Mouse (Mus musculus): ENCODE data around the gene Irx4. TPM values are rescaled to one million over a fixed set of nuclear protein-coding genes. Genes with fewer than 3 reads are reported as not detected.

The Irx4 gene
- total and polyA plus RNA-seq, 2 experiments: not detected

DNA sequence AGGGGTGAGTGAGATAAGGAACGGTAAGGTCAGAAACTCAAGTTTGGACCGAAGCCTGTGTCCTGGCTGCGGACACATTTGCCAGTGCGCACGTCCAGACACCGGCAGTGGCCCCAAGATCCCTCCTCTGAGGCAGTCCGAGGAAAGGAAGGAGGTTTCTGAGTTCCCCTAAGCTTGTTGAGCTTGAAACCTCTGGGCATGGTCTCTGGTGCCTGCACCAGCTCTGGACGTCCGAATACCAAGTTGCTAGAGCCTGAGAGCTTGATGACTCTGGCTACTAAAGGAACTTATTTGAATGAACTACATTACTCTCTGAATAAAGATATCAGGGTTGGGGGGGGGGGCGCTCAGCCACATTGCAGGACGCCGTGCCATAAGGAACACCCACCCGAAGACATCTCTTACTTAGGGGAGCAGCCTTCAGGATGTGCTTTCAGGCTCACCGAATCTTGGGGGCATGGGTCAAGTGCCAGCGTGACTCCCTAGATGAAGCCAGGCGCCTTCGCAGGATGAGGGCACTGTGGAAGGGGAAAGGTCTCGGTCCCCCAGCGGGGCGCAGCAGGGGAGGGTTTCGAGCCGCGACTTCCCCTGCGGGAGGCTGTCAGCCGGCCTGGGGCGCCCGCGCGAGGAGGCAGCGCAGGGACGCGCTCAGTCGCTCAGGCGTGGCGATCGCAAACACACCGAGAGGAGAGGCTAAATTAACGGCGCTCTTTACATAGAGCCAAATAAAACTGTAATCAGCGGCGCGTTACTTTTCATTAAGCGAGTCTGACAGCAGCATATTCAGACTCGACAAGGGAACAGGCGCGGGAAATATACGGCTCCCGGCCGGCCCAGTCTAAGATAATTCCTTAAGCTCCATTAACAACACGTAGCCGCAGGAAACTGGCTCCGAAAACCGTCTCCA lies 11.3 kb downstream of the Irx4 start:
- H3K27me3 ChIP-seq (ENCODE audit: control insufficient read depth, insufficient read depth, low read length): peaks cover 8% of the 10 kb centered on the region; the same call in 1 of the 2 replicates
- WGBS: 1% methylated on average over 53 of the region's 53 CpGs
- no peak for DNase-seq (ENCODE audit: extremely low read depth, low read depth, low spot score)
- no peaks in the 10 kb centered on the region for H3K4me1 ChIP-seq (ENCODE audit: control insufficient read depth, insufficient read depth, low read length)
- no peaks in the 10 kb centered on the region for H3K36me3 ChIP-seq (ENCODE audit: control insufficient read depth, insufficient read depth, low read length)
- no peak overlapping the region for H3K9ac ChIP-seq (ENCODE audit: low read depth, low read length)
- no peak overlapping the region for H3K4me3 ChIP-seq (ENCODE audit: insufficient read depth, low read depth, low read length)
- H3K79me2 ChIP-seq (ENCODE audit: control insufficient read depth, insufficient read depth, low read length): no peaks in the 10 kb centered on the region
- H3K27ac ChIP-seq (replicated peaks; ENCODE audit: insufficient read depth, low read depth, low read length): no peak overlapping the region
- TF ChIP-seq POLR2A (IDR thresholded peaks at IDR 0.05; ENCODE audit: extremely low read depth, insufficient read depth, low read length) (no peak), CTCF (IDR thresholded peaks at IDR 0.05; ENCODE audit: low read depth, low read length) (no peak)

DNA sequence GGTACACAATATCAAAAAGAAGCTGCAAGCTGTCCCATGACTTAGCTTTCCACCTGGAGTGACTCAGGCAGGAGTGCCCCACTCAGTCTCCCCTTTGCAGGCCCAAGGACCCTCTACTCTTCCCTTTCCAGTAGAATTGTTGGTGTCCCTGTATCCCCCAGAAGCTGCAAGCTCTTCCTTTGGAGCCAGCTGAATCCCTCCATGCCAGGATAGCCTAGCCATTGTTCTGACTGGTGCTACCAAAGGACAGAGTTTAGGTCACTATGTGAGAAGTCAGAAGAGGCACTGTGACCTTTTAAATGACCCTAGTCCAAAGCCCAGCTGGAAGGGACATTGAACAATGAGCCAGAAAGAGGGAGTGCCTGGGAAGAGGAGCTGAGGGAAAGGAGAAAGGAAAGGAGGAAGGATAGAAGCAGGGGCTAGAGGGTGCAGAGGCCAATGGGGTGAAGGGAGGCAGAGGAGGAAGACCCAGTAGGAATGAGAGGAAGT lies 12.6 kb downstream of the Irx4 start:
- no peak overlapping the region for H3K27ac ChIP-seq (replicated peaks; ENCODE audit: insufficient read depth, low read depth, low read length)
- no peak overlapping the region for H3K4me3 ChIP-seq (ENCODE audit: insufficient read depth, low read depth, low read length)
- H3K9ac ChIP-seq (ENCODE audit: low read depth, low read length): no peak overlapping the region
- no peaks in the 10 kb centered on the region for H3K4me1 ChIP-seq (ENCODE audit: control insufficient read depth, insufficient read depth, low read length)
- no peaks in the 10 kb centered on the region for H3K36me3 ChIP-seq (ENCODE audit: control insufficient read depth, insufficient read depth, low read length)
- no peak for TF ChIP-seq POLR2A (IDR thresholded peaks at IDR 0.05; ENCODE audit: extremely low read depth, insufficient read depth, low read length)
- TF ChIP-seq CTCF (IDR thresholded peaks at IDR 0.05; ENCODE audit: low read depth, low read length): no peak
- H3K27me3 ChIP-seq (ENCODE audit: control insufficient read depth, insufficient read depth, low read length): peaks cover 5% of the 10 kb centered on the region; the same call in 1 of the 2 replicates
- peak; percentile 16 for DNase-seq (ENCODE audit: extremely low read depth, low read depth, low spot score)
- H3K79me2 ChIP-seq (ENCODE audit: control insufficient read depth, insufficient read depth, low read length): no peaks in the 10 kb centered on the region

DNA sequence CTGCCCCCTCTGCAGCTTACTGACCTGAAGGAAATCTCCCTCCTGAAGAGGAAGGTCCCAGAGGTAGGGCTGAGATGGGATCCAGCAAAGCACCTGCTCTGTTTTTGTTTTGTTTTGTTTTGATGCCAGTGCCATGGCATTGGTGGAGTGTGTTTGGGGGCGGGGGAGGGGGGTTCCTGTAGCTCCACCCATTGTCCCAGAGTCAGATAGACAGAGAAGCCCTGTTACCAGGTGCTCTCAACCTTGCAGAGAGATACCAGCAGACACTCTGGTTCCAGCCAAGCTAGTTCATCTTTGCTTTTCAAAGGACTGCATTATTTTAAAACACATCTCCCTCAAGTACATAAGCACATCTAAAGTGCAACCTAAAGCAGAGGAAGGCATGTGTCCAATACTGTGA lies 13.3 kb downstream of the Irx4 start:
- Histone ChIP-seq H3K4me1 (ENCODE audit: control insufficient read depth, insufficient read depth, low read length) (no peaks in the 10 kb centered on the region), H3K27me3 (ENCODE audit: control insufficient read depth, insufficient read depth, low read length) (peaks cover 5% of the 10 kb centered on the region; the same call in 1 of the 2 replicates), H3K9ac (ENCODE audit: low read depth, low read length) (no peak overlapping the region), H3K27ac (replicated peaks; ENCODE audit: insufficient read depth, low read depth, low read length) (no peak overlapping the region), H3K4me3 (ENCODE audit: insufficient read depth, low read depth, low read length) (no peak overlapping the region), H3K79me2 (ENCODE audit: control insufficient read depth, insufficient read depth, low read length) (no peaks in the 10 kb centered on the region), H3K36me3 (ENCODE audit: control insufficient read depth, insufficient read depth, low read length) (no peaks in the 10 kb centered on the region)
- WGBS: 20% methylated on average over 1 of the region's 1 CpGs
- TF ChIP-seq POLR2A (IDR thresholded peaks at IDR 0.05; ENCODE audit: extremely low read depth, insufficient read depth, low read length) (no peak), CTCF (IDR thresholded peaks at IDR 0.05; ENCODE audit: low read depth, low read length) (no peak)
- DNase-seq (ENCODE audit: extremely low read depth, low read depth, low spot score): no peak

DNA sequence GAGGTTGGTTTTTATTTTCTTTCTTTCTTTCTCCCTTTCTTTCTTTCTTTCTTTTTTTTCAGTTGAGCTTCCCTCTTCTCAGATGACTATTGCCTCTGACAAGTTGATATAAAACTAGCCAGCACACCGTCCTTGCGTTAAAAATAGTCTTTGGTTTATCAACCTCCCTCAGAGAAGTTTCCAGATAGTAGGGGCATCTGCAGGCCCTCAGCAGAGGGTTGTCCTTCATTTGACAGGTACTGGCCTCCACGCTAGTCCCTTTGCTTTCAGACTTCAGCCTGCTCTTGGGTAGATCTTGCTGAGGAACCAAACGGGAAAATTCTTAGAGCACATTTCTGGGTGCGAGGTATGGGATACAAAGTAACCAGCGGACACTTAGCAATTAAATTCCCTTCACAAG lies 17.1 kb downstream of the Irx4 start:
- Histone ChIP-seq H3K36me3 (ENCODE audit: control insufficient read depth, insufficient read depth, low read length) (no peaks in the 10 kb centered on the region), H3K27ac (replicated peaks; ENCODE audit: insufficient read depth, low read depth, low read length) (no peak overlapping the region), H3K27me3 (ENCODE audit: control insufficient read depth, insufficient read depth, low read length) (no peaks in the 10 kb centered on the region), H3K4me3 (ENCODE audit: insufficient read depth, low read depth, low read length) (no peak overlapping the region), H3K9ac (ENCODE audit: low read depth, low read length) (no peak overlapping the region), H3K4me1 (ENCODE audit: control insufficient read depth, insufficient read depth, low read length) (no peaks in the 10 kb centered on the region), H3K79me2 (ENCODE audit: control insufficient read depth, insufficient read depth, low read length) (no peaks in the 10 kb centered on the region)
- WGBS: 81% methylated on average over 6 of the region's 6 CpGs
- no peak for TF ChIP-seq POLR2A (IDR thresholded peaks at IDR 0.05; ENCODE audit: extremely low read depth, insufficient read depth, low read length)
- no peak for TF ChIP-seq CTCF (IDR thresholded peaks at IDR 0.05; ENCODE audit: low read depth, low read length)
- DNase-seq (ENCODE audit: extremely low read depth, low read depth, low spot score): no peak

DNA sequence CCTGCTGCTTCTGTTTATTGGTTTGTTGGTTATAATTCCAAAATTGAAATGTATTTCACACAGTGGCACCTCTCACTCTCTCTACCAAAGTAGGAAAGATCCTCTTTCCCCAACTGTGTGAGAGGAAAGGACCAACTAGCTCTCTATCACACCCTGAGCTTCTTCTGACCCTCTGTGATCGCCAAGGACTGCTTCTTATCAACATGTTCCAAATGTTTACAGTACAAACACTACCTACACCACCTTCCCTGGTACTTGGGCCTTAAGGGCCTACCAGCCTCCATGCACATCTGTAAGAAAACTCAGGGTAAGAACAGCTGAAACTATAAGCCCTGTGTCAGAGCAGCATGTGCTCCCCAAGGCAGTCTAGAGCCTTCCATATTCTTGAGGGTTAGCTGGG lies 17.5 kb downstream of the Irx4 start:
- TF ChIP-seq POLR2A (IDR thresholded peaks at IDR 0.05; ENCODE audit: extremely low read depth, insufficient read depth, low read length) (no peak), CTCF (IDR thresholded peaks at IDR 0.05; ENCODE audit: low read depth, low read length) (no peak)
- no peaks in the 10 kb centered on the region for H3K36me3 ChIP-seq (ENCODE audit: control insufficient read depth, insufficient read depth, low read length)
- H3K79me2 ChIP-seq (ENCODE audit: control insufficient read depth, insufficient read depth, low read length): no peaks in the 10 kb centered on the region
- no peaks in the 10 kb centered on the region for H3K27me3 ChIP-seq (ENCODE audit: control insufficient read depth, insufficient read depth, low read length)
- H3K9ac ChIP-seq (ENCODE audit: low read depth, low read length): no peak overlapping the region
- no peaks in the 10 kb centered on the region for H3K4me1 ChIP-seq (ENCODE audit: control insufficient read depth, insufficient read depth, low read length)
- no peak overlapping the region for H3K27ac ChIP-seq (replicated peaks; ENCODE audit: insufficient read depth, low read depth, low read length)
- H3K4me3 ChIP-seq (ENCODE audit: insufficient read depth, low read depth, low read length): no peak overlapping the region
- WGBS: 13% methylated on average over 1 of the region's 1 CpGs
- DNase-seq (ENCODE audit: extremely low read depth, low read depth, low spot score): no peak

DNA sequence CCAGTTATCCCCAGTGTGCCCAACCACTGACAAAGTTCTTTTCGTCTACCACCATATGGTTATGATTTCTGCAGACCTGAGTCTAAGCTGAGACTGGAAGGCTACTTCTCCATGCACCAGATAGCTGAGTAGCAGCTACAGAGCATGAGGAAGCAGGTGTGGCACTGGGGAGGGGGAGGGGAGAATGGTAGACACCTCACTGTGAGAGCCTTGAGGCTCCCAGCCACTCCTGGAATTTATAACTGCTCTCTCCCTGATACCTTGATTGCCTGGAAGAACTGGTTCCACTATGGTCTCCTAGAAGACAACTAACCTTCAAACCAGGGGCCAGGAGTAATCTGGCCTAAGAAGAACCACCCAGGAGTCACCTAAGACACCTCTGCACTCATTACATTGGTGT lies 18.9 kb downstream of the Irx4 start:
- WGBS: 89% methylated on average over 1 of the region's 1 CpGs
- no peak for DNase-seq (ENCODE audit: extremely low read depth, low read depth, low spot score)
- TF ChIP-seq POLR2A (IDR thresholded peaks at IDR 0.05; ENCODE audit: extremely low read depth, insufficient read depth, low read length) (no peak), CTCF (IDR thresholded peaks at IDR 0.05; ENCODE audit: low read depth, low read length) (no peak)

More for the DNA sequence above, 18.9 kb downstream of the Irx4 start:
- no peak overlapping the region for H3K27ac ChIP-seq (replicated peaks; ENCODE audit: insufficient read depth, low read depth, low read length)
- H3K4me3 ChIP-seq (ENCODE audit: insufficient read depth, low read depth, low read length): no peak overlapping the region
- no peaks in the 10 kb centered on the region for H3K36me3 ChIP-seq (ENCODE audit: control insufficient read depth, insufficient read depth, low read length)
- H3K4me1 ChIP-seq (ENCODE audit: control insufficient read depth, insufficient read depth, low read length): no peaks in the 10 kb centered on the region
- H3K27me3 ChIP-seq (ENCODE audit: control insufficient read depth, insufficient read depth, low read length): no peaks in the 10 kb centered on the region
- H3K9ac ChIP-seq (ENCODE audit: low read depth, low read length): no peak overlapping the region
- H3K79me2 ChIP-seq (ENCODE audit: control insufficient read depth, insufficient read depth, low read length): no peaks in the 10 kb centered on the region

Data from liver, adult 2 months (tissue).